Mouse (Mus musculus) kidney, adult 2 months (tissue): ENCODE data around the gene Pax3. TPM values are rescaled to one million over a fixed set of nuclear protein-coding genes. Genes with fewer than 3 reads are reported as not detected.

Experiments used
- DNase-seq: peaks from one replicate; pipeline ENCODE4 v3.0.0; 2021
- H3K27ac ChIP-seq: fragments of 200-500 bp; 2 replicates; pipeline ENCODE4 v1.5.1; 2012; ENCODE audit warnings: low read depth, low read length, control low read depth, inconsistent platforms; ENCODE audit not compliant: insufficient read depth
- H3K27me3 ChIP-seq: fragments of 200-500 bp; replicated peaks from 2 replicates; pipeline ENCODE4 v1.6.1; 2012; ENCODE audit warnings: mild to moderate bottlenecking, moderate library complexity, low read length, inconsistent platforms; ENCODE audit not compliant: control insufficient read depth, insufficient read depth
- H3K36me3 ChIP-seq: fragments of 200-500 bp; 2 replicates; pipeline ENCODE4 v1.6.1; 2012; ENCODE audit warnings: mild to moderate bottlenecking, moderate library complexity, low read length, inconsistent platforms; ENCODE audit not compliant: control insufficient read depth, insufficient read depth
- H3K4me1 ChIP-seq: fragments of 200-500 bp; 2 replicates; pipeline ENCODE4 v1.6.1; 2011; ENCODE audit warnings: low read length; ENCODE audit not compliant: control insufficient read depth, insufficient read depth
- H3K4me3 ChIP-seq: fragments of 200-500 bp; 2 replicates; pipeline ENCODE4 v1.5.1; 2011; ENCODE audit warnings: mild to moderate bottlenecking, low read depth, low read length, control low read depth; ENCODE audit not compliant: insufficient read depth
- CTCF ChIP-seq: fragments of 200-500 bp; conservative IDR thresholded peaks from 2 replicates; pipeline ENCODE4 v1.5.1; 2011; ENCODE audit warnings: low read depth, mild to moderate bottlenecking, control low read depth, low read length, moderate library complexity, mixed read lengths; ENCODE audit not compliant: insufficient read depth, insufficient read length
- POLR2A ChIP-seq: fragments of 200-500 bp; IDR thresholded peaks from one replicate; pipeline ENCODE4 v1.6.1; 2011; ENCODE audit warnings: low read depth, low read length, control low read depth
- WGBS: fragments of 180-500 bp; shearing (Covaris S2); methylation state at CpG from one replicate; pipeline ENCODE4 v1.1.7; 2018; 5-methylcytosine and 5-hydroxymethylcytosine counted together
- polyA plus RNA-seq: library from polyadenylated mRNA; depleted of rRNA; stranded (reverse); fragments of >200 nt; gene quantifications from 2 replicates; pipeline ENCODE4 v1.2.3, GENCODE M21; 2012

The Pax3 gene
- polyA plus RNA-seq, 1 experiment: 0.08 TPM

- Histone ChIP-seq H3K4me1 (no peaks in the 10 kb centered on the region), H3K27ac (no peak overlapping the region), H3K4me3 (no peak overlapping the region), H3K36me3 (no peaks in the 10 kb centered on the region), H3K27me3 (peaks cover 3% of the 10 kb centered on the region)
- DNase-seq: no peak
- TF ChIP-seq CTCF (no peak), POLR2A (no peak)
- 56% methylated on average over 6 of the region's 6 CpGs for WGBS
Measured at GRCm38 (mm10) chr1:78142912-78143311, 54.0 kb downstream of the Pax3 start.

DNA sequence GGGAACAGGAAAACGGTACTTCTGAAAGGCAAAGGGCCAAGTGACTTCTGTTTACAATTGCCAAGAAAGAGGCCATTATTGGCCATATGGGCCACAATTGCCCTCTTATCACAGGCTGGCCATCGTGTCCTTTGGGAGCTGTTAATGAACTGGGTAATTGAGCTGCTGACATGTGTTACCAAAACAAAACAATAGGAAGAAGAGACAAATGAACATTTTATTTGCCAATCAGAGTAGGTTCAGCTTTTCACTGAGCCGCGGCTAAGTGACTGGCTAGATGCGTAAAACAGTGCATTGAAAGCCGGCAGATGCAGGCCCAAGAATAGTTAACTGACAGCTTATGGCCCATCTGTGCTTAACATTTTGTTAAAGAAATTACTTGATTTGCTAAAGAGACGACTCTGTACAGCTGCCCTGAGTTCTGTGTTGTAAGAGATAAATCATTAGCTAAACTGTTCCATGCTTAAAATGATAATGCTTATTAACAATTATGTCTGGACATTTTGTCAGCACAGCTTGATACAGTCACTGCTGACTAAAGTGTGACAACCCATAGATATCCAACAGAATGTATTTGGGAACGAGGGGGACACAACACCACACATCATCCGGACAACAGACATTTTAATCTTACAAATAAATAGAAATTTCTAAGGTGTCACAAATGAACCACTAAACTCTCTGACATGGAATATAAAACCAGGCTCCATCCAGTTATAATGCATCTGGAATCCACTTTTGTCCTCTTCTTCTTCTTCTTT, 55.0 kb downstream of the Pax3 start:
- 29% methylated on average over 9 of the region's 9 CpGs for WGBS
- TF ChIP-seq POLR2A: no peak
- TF ChIP-seq CTCF: no peak
- Histone ChIP-seq H3K36me3 (no peaks in the 10 kb centered on the region), H3K4me1 (no peaks in the 10 kb centered on the region), H3K4me3 (no peak overlapping the region), H3K27ac (no peak overlapping the region), H3K27me3 (peaks cover 3% of the 10 kb centered on the region)
- DNase-seq: no peak

DNA sequence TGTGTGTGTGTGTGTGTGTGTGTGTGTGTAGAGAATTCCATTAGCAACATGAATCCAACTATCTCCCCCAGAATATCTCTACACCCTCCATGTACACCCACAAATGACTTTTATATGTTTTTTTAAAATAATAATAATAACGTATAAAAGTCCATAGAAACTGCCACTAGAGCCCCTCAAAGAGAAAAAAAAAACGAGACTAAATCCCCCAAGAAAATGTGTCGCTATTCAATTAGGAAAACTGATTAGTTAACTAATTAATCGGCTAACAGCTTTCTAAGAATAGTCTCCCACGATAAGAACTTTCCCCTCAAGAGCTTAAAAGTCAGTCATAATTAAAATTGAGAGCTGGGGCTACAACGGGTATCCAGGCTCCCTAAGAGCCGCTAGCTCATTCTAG, 55.6 kb downstream of the Pax3 start:
- DNase-seq: no peak
- Histone ChIP-seq H3K4me3 (no peak overlapping the region), H3K36me3 (no peaks in the 10 kb centered on the region), H3K27ac (no peak overlapping the region), H3K27me3 (peaks cover 3% of the 10 kb centered on the region), H3K4me1 (no peaks in the 10 kb centered on the region)
- TF ChIP-seq POLR2A: no peak
- TF ChIP-seq CTCF: no peak
- WGBS: 10% methylated on average over 7 of the region's 7 CpGs

- DNase-seq: peak; percentile 2
- 6% methylated on average over 14 of the region's 14 CpGs for WGBS
- peaks cover 3% of the 10 kb centered on the region for H3K27me3 ChIP-seq
Measured at GRCm38 (mm10) chr1:78140505-78141303, 56.2 kb downstream of the Pax3 start.

GRCm38 (mm10) chr1:78139287-78139686, 57.6 kb downstream of the Pax3 start:
- DNase-seq: no peak
- WGBS: 9% methylated on average over 11 of the region's 11 CpGs
- Histone ChIP-seq H3K36me3 (no peaks in the 10 kb centered on the region), H3K4me1 (no peaks in the 10 kb centered on the region), H3K27me3 (peaks cover 3% of the 10 kb centered on the region), H3K27ac (no peak overlapping the region), H3K4me3 (no peak overlapping the region)
- TF ChIP-seq POLR2A (no peak), CTCF (no peak)

More at GRCm38 (mm10) chr1:78140505-78141303, 56.2 kb downstream of the Pax3 start:
- Histone ChIP-seq H3K36me3 (no peaks in the 10 kb centered on the region), H3K4me1 (no peaks in the 10 kb centered on the region), H3K27ac (no peak overlapping the region), H3K4me3 (no peak overlapping the region)
- TF ChIP-seq CTCF: 0 out of 2 replicates have a peak, but pooled peaks have one; percentile 24
- no peak for TF ChIP-seq POLR2A

GRCm38 (mm10) chr1:78129267-78129666, 67.7 kb downstream of the Pax3 start:
- DNase-seq: no peak
- TF ChIP-seq POLR2A (no peak), CTCF (no peak)
- 32% methylated on average over 5 of the region's 5 CpGs for WGBS

GRCm38 (mm10) chr1:78119899-78120560, 76.9 kb downstream of the Pax3 start:
- H3K27ac ChIP-seq: no peak overlapping the region
- H3K4me1 ChIP-seq: no peaks in the 10 kb centered on the region
- no peaks in the 10 kb centered on the region for H3K27me3 ChIP-seq
- 17% methylated on average over 10 of the region's 10 CpGs for WGBS
- TF ChIP-seq CTCF: no peak
- TF ChIP-seq POLR2A: no peak
- H3K36me3 ChIP-seq: no peaks in the 10 kb centered on the region
- H3K4me3 ChIP-seq: no peak overlapping the region
- no peak for DNase-seq

More at GRCm38 (mm10) chr1:78129267-78129666, 67.7 kb downstream of the Pax3 start:
- Histone ChIP-seq H3K36me3 (no peaks in the 10 kb centered on the region), H3K4me1 (no peaks in the 10 kb centered on the region), H3K4me3 (no peak overlapping the region), H3K27ac (no peak overlapping the region), H3K27me3 (no peaks in the 10 kb centered on the region)
